Mouse (Mus musculus) adrenal gland, postnatal 0 days (tissue): ENCODE data around the gene Sap25. TPM values are rescaled to one million over a fixed set of nuclear protein-coding genes. Genes with fewer than 3 reads are reported as not detected.

Experiments
- polyA plus RNA-seq: library from polyadenylated mRNA; unstranded; fragments of >200 nt; fragmentation: Nextera tagmentation; extraction: Ambion mirVana; gene quantifications from 2 replicates; pipeline ENCODE4 v1.2.1, GENCODE M21; 2015

Gene Sap25
- polyA plus RNA-seq = 2.9 and 5.4 TPM in 2 replicates

GRCm38 (mm10) chr5:137641054-137641453 is at the start of gene Sap25:
TSS of gene Sap25 (plus strand) at chr5:137641334.

GRCm38 (mm10) chr5:137600619-137601364 is 40.3 kb upstream of the Sap25 start, which contains the start of gene Mospd3:
TSS of gene Mospd3 (minus strand) at chr5:137601058.

GRCm38 (mm10) chr5:137613550-137613949 is 27.6 kb upstream of the Sap25 start, which contains the start of gene Pcolce:
TSS of gene Pcolce (minus strand) at chr5:137613784.

DNA sequence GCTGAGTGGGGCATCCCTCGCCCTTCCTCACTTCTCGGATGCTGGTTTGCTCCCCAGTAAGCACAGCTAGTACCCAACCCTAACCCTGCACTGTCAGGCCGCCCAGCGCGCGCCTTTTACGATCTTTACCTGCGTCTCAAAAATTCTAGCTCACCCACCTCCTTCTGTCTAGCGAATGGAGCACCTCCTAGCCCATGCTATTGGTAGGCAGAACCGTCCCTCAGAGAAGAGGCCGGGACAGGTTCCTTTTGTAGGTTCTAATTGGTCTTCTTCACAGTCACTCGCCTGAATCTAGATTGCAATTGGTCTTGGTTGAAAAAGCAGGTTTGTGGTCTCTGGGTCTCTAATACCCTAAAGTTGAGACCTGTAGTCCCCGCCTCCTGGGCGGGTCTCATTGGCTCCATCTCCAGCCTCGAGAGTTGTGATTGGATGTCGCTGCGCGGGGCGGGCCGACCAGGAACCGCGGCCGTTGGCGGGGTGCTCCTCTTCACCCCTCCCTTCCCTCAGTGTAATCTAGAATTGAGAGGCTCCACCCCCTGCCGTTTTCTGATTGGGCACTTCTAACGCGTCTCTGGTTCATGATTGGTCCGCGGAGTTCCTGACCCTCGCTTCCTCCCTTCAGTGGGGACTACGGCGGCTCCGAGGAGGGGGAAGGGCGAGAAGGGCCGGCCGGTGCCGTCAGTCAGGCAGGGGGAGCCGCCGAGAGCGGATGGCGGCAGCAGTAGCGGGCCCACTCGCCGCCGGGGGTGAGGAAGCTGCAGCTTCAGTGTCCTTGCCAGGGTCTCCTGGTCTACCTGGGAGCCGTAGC is 12.4 kb upstream of the Sap25 start, which contains the start of the genes Fbxo24, Lrch4 and Gm20605:
Fbxo24 (minus strand) TSS at position 505 of the 808 bp plus-strand sequence.
Lrch4 (plus strand) TSS at position 624 of the 808 bp plus-strand sequence.
Gm20605 (plus strand) TSS at position 678 of the 808 bp plus-strand sequence.

GRCm38 (mm10) chr5:137645652-137646091 is 4.5 kb downstream of the Sap25 start, which contains the start of gene Irs3:
TSS of gene Irs3 (minus strand) at chr5:137645714.

DNA sequence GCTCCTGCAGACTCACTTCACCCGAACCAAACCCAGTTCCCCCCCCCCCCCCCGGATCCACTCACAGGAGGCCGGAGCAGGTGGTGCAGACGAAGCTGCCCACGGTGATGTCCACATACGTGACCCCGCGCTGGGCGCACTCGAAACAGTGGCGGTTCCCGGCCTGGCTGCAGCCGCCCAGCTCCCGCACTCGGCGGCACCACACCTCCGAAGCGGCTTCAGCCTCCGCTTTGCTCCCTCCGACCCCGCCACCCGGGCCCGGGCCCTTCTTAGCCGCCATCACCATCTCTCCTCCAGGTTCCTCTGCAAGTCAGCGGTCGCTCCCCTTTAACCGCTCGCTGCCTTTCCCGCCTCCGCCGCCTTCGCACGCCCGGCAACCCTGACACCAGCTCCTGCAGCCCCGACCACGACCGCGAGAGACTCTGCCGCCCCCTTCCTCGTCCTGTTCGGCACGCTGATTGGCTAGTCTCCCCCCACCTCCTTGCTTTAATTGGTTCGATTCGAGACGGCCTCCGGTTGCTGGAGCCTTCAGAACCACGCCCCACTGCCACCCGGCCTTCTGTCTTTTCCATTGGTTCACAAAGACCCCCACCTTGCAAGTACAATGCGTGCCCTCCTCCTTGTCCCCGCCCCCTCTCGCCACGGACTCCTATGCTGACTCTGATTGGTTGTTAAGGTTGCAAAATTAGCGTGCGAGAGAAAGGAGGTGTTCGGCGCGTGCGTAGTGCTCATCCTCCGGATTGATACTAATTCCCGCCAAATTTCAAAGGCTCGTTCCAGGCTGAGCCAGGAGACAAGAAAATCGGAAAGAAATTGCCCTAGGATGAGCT is 43.4 kb downstream of the Sap25 start, which contains the start of gene Agfg2:
Agfg2 (minus strand) TSS at position 433 of the 830 bp plus-strand sequence.

Other genes with a start within 250 kb of the Sap25 start
- gene Zan, start 164.3 kb upstream of the Sap25 start, polyA plus RNA-seq = 0.07 and 0.11 TPM in 2 replicates
- 37.0 and 47.6 TPM in 2 replicates for gene Pop7, start 138.8 kb upstream of the Sap25 start, polyA plus RNA-seq
- gene Gigyf1, start 122.8 kb upstream of the Sap25 start, polyA plus RNA-seq = 7.4 and 11.0 TPM in 2 replicates
- not detected in 2 replicates for gene Epo, start 108.1 kb upstream of the Sap25 start, polyA plus RNA-seq
- 376 and 471 TPM in 2 replicates for gene Gnb2, start 107.8 kb upstream of the Sap25 start, polyA plus RNA-seq
- gene Actl6b, start 87.8 kb upstream of the Sap25 start, polyA plus RNA-seq = 12.9 and 24.4 TPM in 2 replicates
- 5.8 and 6.5 TPM in 2 replicates for gene Tfr2, start 71.5 kb upstream of the Sap25 start, polyA plus RNA-seq
- 47.4 and 59.0 TPM in 2 replicates for gene Mospd3, start 40.3 kb upstream of the Sap25 start, polyA plus RNA-seq
- gene Pcolce, start 27.6 kb upstream of the Sap25 start, polyA plus RNA-seq = 331 and 534 TPM in 2 replicates
- 0.40 and 0.71 TPM in 2 replicates for gene Fbxo24, start 12.3 kb upstream of the Sap25 start, polyA plus RNA-seq
- gene Lrch4, start 12.2 kb upstream of the Sap25 start, polyA plus RNA-seq = 27.2 and 31.5 TPM in 2 replicates
- 3.2 and 3.4 TPM in 2 replicates for gene Gm20605, start 12.2 kb upstream of the Sap25 start, polyA plus RNA-seq
- gene Irs3, start 4.4 kb downstream of the Sap25 start, polyA plus RNA-seq = 0.38 and 0.50 TPM in 2 replicates
- 14.8 and 23.8 TPM in 2 replicates for gene Agfg2, start 43.4 kb downstream of the Sap25 start, polyA plus RNA-seq
- 3.8 and 6.3 TPM in 2 replicates for gene Nyap1, start 100.3 kb downstream of the Sap25 start, polyA plus RNA-seq
- 93.4 and 119 TPM in 2 replicates for gene Tsc22d4, start 104.4 kb downstream of the Sap25 start, polyA plus RNA-seq
- 46.4 and 54.3 TPM in 2 replicates for gene Ppp1r35, start 137.5 kb downstream of the Sap25 start, polyA plus RNA-seq
- gene Mepce, start 146.3 kb downstream of the Sap25 start, polyA plus RNA-seq = 14.9 and 16.9 TPM in 2 replicates
- 6.2 and 7.8 TPM in 2 replicates for gene Zcwpw1, start 146.5 kb downstream of the Sap25 start, polyA plus RNA-seq
- 2.0 and 2.2 TPM in 2 replicates for gene Pilra, start 194.9 kb downstream of the Sap25 start, polyA plus RNA-seq
- gene Pilrb1, start 216.8 kb downstream of the Sap25 start, polyA plus RNA-seq = 2.3 and 3.0 TPM in 2 replicates
- 1.9 and 2.5 TPM in 2 replicates for gene Pilrb2, start 230.5 kb downstream of the Sap25 start, polyA plus RNA-seq